Mouse (Mus musculus) cerebellum, adult 2 months (tissue): ENCODE measurements around the gene Qpct.

Experiments used
- CTCF ChIP-seq: fragments of 200-500 bp; IDR thresholded peaks from 2 replicates; pipeline ENCODE4 v1.5.1; 2011; ENCODE audit warnings: low read depth, mild to moderate bottlenecking, control low read depth, low read length, moderate library complexity, borderline replicate concordance; ENCODE audit not compliant: insufficient read depth
- POLR2A ChIP-seq: fragments of 200-500 bp; IDR thresholded peaks from 2 replicates; pipeline ENCODE4 v1.6.1; 2011; ENCODE audit warnings: low read length, control low read depth, borderline replicate concordance; ENCODE audit not compliant: insufficient read depth

GRCm38 (mm10) chr17:79069019-79069418 lies 17.3 kb downstream of the Qpct start:
- TF ChIP-seq POLR2A (no peak), CTCF (no peak)
